Mouse (Mus musculus): ENCODE results near the gene Uspl1. TPM values are rescaled to one million over a fixed set of nuclear protein-coding genes. Genes with fewer than 3 reads are reported as not detected.

The Uspl1 gene
- total RNA-seq, 2 experiments from 2014 or later, result 35.5 to 39.5 TPM

GRCm38 (mm10) chr5:149261449-149261848 is 77.3 kb downstream of the Uspl1 start:
- DNase-seq, result no peak

- DNase-seq, result no peak
Observed at GRCm38 (mm10) chr5:149261866-149262265, 77.7 kb downstream of the Uspl1 start.

GRCm38 (mm10) chr5:149264405-149264804 is 80.3 kb downstream of the Uspl1 start, which contains the start of gene Alox5ap:
Gene Alox5ap (plus strand): TSS chr5:149264767.
- DNase-seq, result no peak

- DNase-seq, result no peak
Observed at GRCm38 (mm10) chr5:149264878-149265279, 80.7 kb downstream of the Uspl1 start.

Small RNA genes within 50 kb of the gene (microRNA-seq; reads per million reads assigned to microRNA genes)
- gene Gm24105, result 0 to 1.2 reads per million in 2 experiments

Other genes starting within 250 kb of the Uspl1 start
- gene Gm42791, start 189.2 kb upstream of the Uspl1 start, total RNA-seq (2021), result 10 to 100 TPM; 24.3 to 31.6 TPM
- 100 to 1,000 TPM; 136 to 137 TPM for gene Hmgb1, start 139 bp downstream of the Uspl1 start, total RNA-seq (2021)
- 10 to 100 TPM in 1 of 2 experiments, 1 to 10 TPM in 1; 9.8 to 12.4 TPM for gene Alox5ap, start 80.4 kb downstream of the Uspl1 start, total RNA-seq (2021)
- gene Medag, start 227.4 kb downstream of the Uspl1 start, total RNA-seq (2021), result 1 to 10 TPM; 2.8 to 3.2 TPM

All from layer of hippocampus, postnatal 36 days (tissue).